Mouse (Mus musculus) liver, embryonic 11.5 days (tissue): ENCODE data around the gene Mrpl55. TPM values are rescaled to one million over a fixed set of nuclear protein-coding genes. Genes with fewer than 3 reads are reported as not detected.
A peak's percentile ranks its signal among the peaks of the same experiment; 100 is the strongest.

Experiments
- ATAC-seq: fragments of 200-750 bp; cut with Nextera tagmentation; replicated peaks from 2 replicates; pipeline ENCODE4 v1.8.0; 2017; ENCODE audit warnings: moderate number of reproducible peaks, mild to moderate bottlenecking, moderate TSS enrichment, moderate library complexity; ENCODE audit not compliant: low FRiP score
- DNase-seq: peaks from one replicate; pipeline ENCODE4 v3.0.0-alpha.2; 2017; ENCODE audit warnings: low spot score
- H3K27ac ChIP-seq: fragments of 300-500 bp; sonication (generic); 2 replicates; pipeline ENCODE4 v1.5.1; 2014; ENCODE audit warnings: mild to moderate bottlenecking, low read depth, low read length, control low read depth
- H3K27me3 ChIP-seq: fragments of 300-500 bp; sonication (generic); replicated peaks from 2 replicates; pipeline ENCODE4 v1.6.1; 2014; ENCODE audit warnings: low read length, mixed read lengths; ENCODE audit not compliant: control insufficient read depth, insufficient read depth
- H3K36me3 ChIP-seq: fragments of 300-500 bp; sonication (generic); 2 replicates; pipeline ENCODE4 v1.6.1; 2014; ENCODE audit warnings: mild to moderate bottlenecking, low read length, moderate library complexity, mixed read lengths; ENCODE audit not compliant: control insufficient read depth, insufficient read depth
- H3K4me1 ChIP-seq: fragments of 300-500 bp; sonication (generic); replicated peaks from 2 replicates; pipeline ENCODE4 v1.6.1; 2014; ENCODE audit warnings: low read length, mixed read lengths; ENCODE audit not compliant: control insufficient read depth, insufficient read depth
- H3K4me2 ChIP-seq: fragments of 300-500 bp; sonication (generic); 2 replicates; pipeline ENCODE4 v1.6.1; 2014; ENCODE audit warnings: mild to moderate bottlenecking, control low read depth, moderate library complexity
- H3K4me3 ChIP-seq: fragments of 300-500 bp; sonication (generic); 2 replicates; pipeline ENCODE4 v1.5.1; 2014; ENCODE audit warnings: low read depth, low read length, control low read depth
- H3K9ac ChIP-seq: fragments of 300-500 bp; sonication (generic); 2 replicates; pipeline ENCODE4 v1.6.1; 2014; ENCODE audit warnings: low read depth, low read length, control low read depth
- H3K9me3 ChIP-seq: fragments of 300-500 bp; sonication (generic); 2 replicates; pipeline ENCODE4 v1.6.1; 2016; ENCODE audit warnings: low read length, inconsistent platforms, mixed read lengths; ENCODE audit not compliant: control insufficient read depth
- WGBS: fragments of 180-500 bp; shearing (Covaris S2); extraction: QIAGEN DNeasy Blood & Tissue Kit; methylation state at CpG from one replicate; pipeline ENCODE4 v1.1.7; 2014; 5-methylcytosine and 5-hydroxymethylcytosine counted together
- polyA plus RNA-seq: library from polyadenylated mRNA; unstranded; fragments of >200 nt; fragmentation: Nextera tagmentation; extraction: Ambion mirVana; gene quantifications from 2 replicates; pipeline ENCODE4 v1.2.1, GENCODE M21; 2014

The Mrpl55 gene
- polyA plus RNA-seq, 1 experiment from 2014 or later, result 104 TPM

DNA sequence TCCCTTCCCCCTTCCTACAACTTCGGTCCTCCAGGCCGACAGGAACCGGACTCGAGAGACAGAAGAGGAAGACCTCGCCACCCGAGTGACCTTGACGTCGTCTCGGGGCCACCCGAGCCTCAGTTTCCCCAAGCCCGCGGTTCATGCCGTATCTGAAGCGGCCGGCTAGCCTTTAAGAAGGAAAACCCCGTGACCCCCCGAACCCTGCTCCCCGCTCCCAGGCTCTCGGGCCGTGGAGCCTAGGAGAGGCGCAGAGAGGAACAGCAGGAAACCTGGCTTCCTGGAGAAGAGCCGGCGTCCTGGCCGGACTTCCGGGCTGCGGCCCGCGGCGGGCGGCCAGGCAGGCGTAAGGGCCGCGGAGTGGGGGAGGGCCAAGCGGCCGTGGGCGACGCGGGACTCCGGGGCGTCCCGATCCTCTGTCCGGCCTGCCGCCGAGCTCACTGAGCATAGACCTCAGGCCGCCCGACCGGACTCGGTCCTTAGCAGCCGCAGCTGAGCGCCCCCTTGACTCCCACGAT lies 25.4 kb downstream of the Mrpl55 start:
- H3K4me3 ChIP-seq, result peak overlapping the region; percentile 86
- peaks cover 48% of the 10 kb centered on the region for H3K4me1 ChIP-seq
- peak; percentile 59 for ATAC-seq
- no peaks in the 10 kb centered on the region for H3K27me3 ChIP-seq
- no peaks in the 10 kb centered on the region for H3K9me3 ChIP-seq
- peak overlapping the region; percentile 98 for H3K4me2 ChIP-seq
- 0 out of 2 replicates have a peak, but pooled peaks cover 3% of the 10 kb centered on the region for H3K36me3 ChIP-seq
- peak overlapping the region; percentile 92 for H3K9ac ChIP-seq
- DNase-seq, result peak; percentile 43
- H3K27ac ChIP-seq, result peak overlapping the region; percentile 91
- WGBS, result under 1% methylated on average over 50 of the region's 51 CpGs

DNA sequence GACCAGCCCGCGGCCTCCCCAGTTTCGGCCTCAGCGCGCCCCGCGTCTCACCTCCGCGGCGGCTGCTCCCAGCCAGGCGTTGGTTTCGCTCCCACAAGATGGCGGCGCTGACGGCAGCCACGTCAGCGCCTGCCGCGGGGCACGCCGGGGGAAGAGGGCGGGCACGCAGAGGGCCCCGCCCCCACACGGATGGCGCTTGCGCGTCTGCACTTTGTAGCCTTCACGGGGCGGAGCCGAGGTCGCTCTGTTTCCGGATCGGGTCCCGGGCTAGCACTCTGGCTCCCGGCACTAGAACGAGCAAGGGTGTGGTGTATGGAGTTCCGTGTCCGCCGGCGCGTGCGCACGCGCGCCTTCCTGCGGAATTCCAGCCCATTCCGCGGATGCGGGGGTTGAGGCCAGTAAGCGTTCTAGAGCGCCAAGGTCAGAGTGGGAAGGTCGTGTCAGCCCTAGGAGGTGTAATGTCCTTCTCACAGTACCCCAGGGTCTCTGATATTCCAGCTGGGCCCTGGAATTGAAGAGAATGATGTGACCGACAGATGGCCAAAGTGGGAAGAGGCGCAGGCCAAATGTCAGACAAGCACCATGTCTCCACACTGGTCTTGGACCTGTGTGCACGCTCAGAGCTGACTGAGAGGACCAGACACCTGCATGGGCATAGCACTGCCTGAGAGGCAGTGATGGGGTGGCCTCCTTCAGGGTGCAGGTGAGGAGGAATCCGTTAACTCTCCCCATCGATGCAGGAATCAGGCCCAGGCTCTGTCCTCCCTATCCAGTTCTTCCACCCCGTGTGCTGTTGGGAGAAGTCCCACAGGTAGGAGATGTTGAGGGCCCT lies 26.1 kb downstream of the Mrpl55 start, which contains the start of gene Arf1:
Arf1 (minus strand) TSS at position 149 of the 832 bp plus-strand sequence.
- 3% methylated on average over 58 of the region's 59 CpGs for WGBS

DNA sequence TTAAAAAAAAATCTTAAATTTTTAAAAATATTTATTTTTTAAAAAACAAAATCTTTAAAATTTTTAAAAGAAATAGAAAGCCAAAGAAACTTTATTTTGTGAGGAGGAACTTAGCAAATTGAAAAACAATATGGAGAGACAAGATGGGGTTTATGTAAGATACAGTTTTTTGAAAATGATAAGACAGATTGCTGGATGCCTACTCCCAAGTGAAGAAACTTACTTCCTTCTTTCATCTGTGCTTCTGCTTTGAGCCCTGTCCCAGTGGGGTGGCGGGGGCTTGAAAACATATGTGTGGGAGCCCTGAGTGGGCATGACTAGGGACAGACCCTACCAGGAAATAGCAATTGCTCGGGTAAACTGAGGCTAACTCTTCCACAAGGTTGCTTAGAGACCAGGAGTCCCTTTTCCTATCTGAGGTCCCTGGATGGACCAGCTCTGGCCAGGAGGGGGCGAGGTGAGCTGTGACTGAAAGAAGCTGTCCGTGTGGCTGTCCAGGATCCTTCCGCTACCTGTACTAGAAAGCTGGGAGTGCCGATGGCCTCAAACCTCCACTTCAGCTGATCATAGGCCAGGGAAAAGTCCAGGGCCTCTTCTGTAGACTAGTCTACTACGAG lies 28.0 kb downstream of the Mrpl55 start:
- no peak overlapping the region for H3K9ac ChIP-seq
- ATAC-seq (no peak), DNase-seq (peak; percentile 74)
- no peak overlapping the region for H3K4me2 ChIP-seq
- no peaks in the 10 kb centered on the region for H3K9me3 ChIP-seq
- WGBS, result 13% methylated on average over 7 of the region's 7 CpGs
- peaks cover 23% of the 10 kb centered on the region for H3K4me1 ChIP-seq
- H3K27me3 ChIP-seq, result no peaks in the 10 kb centered on the region
- no peak overlapping the region for H3K4me3 ChIP-seq
- no peaks in the 10 kb centered on the region for H3K36me3 ChIP-seq
- H3K27ac ChIP-seq, result no peak overlapping the region

More for the DNA sequence above, 26.1 kb downstream of the Mrpl55 start, which contains the start of gene Arf1:
- Histone ChIP-seq H3K27me3 (no peaks in the 10 kb centered on the region), H3K4me3 (peak within 1 kb of the TSS; percentile 86), H3K4me2 (peak within 1 kb of the TSS; percentile 98), H3K27ac (peak within 1 kb of the TSS; percentile 91), H3K4me1 (peaks cover 42% of the 10 kb centered on the region), H3K9me3 (no peaks in the 10 kb centered on the region), H3K9ac (peak within 1 kb of the TSS; percentile 92), H3K36me3 (0 out of 2 replicates have a peak, but pooled peaks cover 3% of the 10 kb centered on the region)
- ATAC-seq, result peak; percentile 95
- peak; percentile 95 for DNase-seq

DNA sequence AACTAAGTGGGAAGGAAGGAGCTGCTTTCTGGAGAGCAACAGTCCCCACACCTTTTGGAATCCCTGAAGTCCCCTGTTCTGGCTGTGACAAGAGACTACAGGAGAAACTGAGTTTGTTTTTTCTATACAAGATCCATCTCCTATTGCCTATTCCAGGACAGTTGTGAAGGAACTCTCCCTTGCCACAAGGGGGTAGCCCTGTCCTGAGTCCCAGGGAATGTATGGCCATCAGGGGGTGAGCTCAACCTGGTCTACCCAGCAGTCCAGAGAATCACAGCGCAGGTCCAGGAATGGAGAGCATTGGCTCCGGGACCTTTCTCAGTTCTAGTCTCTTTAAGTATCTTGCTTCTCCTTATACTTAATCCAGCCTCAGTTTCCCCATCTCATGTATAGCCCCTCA lies 30.5 kb downstream of the Mrpl55 start:
- no peaks in the 10 kb centered on the region for H3K9me3 ChIP-seq
- H3K4me3 ChIP-seq, result no peak overlapping the region
- no peak for ATAC-seq
- no peaks in the 10 kb centered on the region for H3K27me3 ChIP-seq
- H3K27ac ChIP-seq, result no peak overlapping the region
- DNase-seq, result no peak
- no peaks in the 10 kb centered on the region for H3K36me3 ChIP-seq
- H3K4me2 ChIP-seq, result no peak overlapping the region
- peaks cover 7% of the 10 kb centered on the region for H3K4me1 ChIP-seq
- H3K9ac ChIP-seq, result no peak overlapping the region
- 60% methylated on average over 2 of the region's 2 CpGs for WGBS

DNA sequence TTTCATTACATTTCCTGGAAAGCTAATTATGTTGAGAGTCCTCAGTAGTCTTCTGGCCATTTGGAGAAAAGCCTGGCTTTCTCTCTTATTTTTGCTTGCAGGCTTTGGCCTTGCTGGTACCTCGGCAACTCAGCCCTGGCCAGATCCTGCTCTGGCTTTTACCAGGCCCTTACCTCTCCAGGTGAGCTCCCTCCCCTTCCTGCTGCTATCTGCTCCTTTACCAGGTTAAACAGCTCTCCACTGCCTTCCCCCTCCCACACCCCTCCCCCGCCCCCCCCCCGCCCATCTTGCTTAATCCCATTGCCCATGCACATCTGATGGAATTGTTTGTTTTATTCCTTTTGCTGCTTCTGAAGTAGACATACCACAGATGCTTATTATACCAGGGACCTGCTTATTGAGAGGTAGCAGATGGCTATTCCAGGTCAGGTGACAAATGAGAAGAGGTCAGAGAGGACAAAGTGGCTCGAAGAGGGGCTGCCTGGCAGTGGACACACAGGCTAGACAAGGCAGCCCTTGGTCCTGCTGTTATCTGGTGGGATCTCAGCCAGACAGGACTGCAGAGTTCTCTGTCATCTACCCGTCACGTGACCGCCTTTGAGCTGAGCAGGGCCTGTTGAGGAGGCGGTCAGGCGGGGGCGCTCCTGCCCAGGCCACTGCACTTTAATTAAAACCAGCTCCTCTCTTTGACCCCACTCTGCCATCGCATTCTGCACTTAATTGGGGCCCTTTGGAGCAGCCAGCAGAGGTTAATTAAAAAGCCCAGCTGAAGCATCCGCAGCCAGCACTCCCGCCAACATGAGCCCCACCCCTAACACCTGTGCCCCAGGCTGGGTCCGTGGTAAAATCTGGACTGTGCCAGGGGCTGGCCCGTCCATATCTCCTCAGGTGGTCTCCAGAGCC lies 36.5 kb downstream of the Mrpl55 start:
- 0 out of 2 replicates have a peak, but pooled peaks cover 2% of the 10 kb centered on the region for H3K4me1 ChIP-seq
- no peak overlapping the region for H3K9ac ChIP-seq
- H3K9me3 ChIP-seq, result no peaks in the 10 kb centered on the region
- H3K4me2 ChIP-seq, result no peak overlapping the region
- H3K27me3 ChIP-seq, result peaks cover 42% of the 10 kb centered on the region
- no peak overlapping the region for H3K4me3 ChIP-seq
- no peak overlapping the region for H3K27ac ChIP-seq
- H3K36me3 ChIP-seq, result no peaks in the 10 kb centered on the region
- WGBS, result 7% methylated on average over 15 of the region's 15 CpGs
- ATAC-seq, result peak; percentile 72
- DNase-seq, result peak; percentile 54

DNA sequence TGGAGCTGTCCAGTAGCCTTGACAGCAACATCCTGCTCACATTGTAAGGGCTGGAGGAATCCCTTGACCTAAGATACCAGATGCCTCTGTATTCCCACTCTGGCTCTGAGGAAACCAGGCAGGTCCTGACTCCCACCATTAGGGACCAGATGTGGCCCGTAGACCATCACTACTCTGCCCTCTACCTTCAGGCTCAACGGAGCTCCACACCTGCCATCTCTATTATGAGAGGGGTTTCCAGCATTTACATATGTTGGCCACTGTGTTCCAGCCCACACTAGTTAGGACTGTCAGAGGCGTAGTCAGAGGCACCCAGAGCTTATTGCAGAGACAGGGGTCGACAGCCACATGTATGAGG lies 37.1 kb downstream of the Mrpl55 start:
- no peak for ATAC-seq
- Histone ChIP-seq H3K4me3 (no peak overlapping the region), H3K9me3 (no peaks in the 10 kb centered on the region), H3K36me3 (no peaks in the 10 kb centered on the region), H3K27me3 (peaks cover 48% of the 10 kb centered on the region), H3K4me2 (no peak overlapping the region), H3K27ac (no peak overlapping the region), H3K9ac (no peak overlapping the region), H3K4me1 (0 out of 2 replicates have a peak, but pooled peaks cover 2% of the 10 kb centered on the region)
- 52% methylated on average over 4 of the region's 4 CpGs for WGBS
- DNase-seq, result no peak

DNA sequence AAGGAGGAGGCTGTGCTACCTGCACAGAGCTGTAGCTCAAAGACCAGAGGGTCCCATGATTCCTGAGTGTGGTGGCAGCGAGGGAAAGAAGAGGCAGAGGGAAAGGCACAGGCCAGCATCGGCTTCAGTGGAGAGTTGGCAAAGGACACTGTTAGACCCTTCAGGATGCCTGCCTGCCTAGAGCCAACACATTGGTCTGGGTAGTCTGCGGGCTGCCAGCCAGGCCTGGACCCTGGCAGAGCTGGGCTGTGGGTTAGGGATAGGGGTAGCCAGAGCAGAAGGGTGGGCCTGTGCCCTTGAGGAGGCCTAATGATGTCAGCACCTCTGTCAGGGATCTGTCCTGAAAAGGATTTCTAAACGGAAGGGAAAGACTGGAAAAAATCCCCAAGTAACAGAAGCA lies 37.5 kb downstream of the Mrpl55 start:
- no peaks in the 10 kb centered on the region for H3K9me3 ChIP-seq
- 88% methylated on average over 4 of the region's 4 CpGs for WGBS
- H3K27ac ChIP-seq, result no peak overlapping the region
- H3K4me2 ChIP-seq, result no peak overlapping the region
- DNase-seq (no peak), ATAC-seq (no peak)
- H3K27me3 ChIP-seq, result peaks cover 50% of the 10 kb centered on the region
- H3K9ac ChIP-seq, result no peak overlapping the region
- H3K36me3 ChIP-seq, result no peaks in the 10 kb centered on the region
- no peak overlapping the region for H3K4me3 ChIP-seq
- 0 out of 2 replicates have a peak, but pooled peaks cover 2% of the 10 kb centered on the region for H3K4me1 ChIP-seq

DNA sequence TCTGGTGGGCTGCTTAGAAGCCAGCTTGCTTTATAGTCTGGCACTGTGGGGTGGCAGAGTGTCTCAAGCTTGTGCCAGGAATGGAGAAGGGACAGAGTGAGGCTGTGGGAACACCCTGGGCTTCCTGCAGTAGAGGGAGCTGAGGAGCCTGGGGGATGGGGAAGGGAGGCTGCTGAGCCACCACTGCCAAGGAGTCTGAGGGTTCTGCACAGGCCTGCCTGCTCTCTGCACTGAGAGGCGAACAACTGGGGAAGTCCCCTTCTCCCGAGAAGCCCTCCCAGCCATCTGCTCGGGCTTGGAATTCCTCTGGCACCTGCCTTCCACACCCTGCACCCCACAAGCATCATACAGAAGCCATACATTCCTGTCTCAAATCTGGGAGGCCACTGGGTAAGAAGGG lies 39.6 kb downstream of the Mrpl55 start:
- peaks cover 60% of the 10 kb centered on the region for H3K27me3 ChIP-seq

More for the DNA sequence above, 39.6 kb downstream of the Mrpl55 start:
- Histone ChIP-seq H3K36me3 (no peaks in the 10 kb centered on the region), H3K4me2 (no peak overlapping the region), H3K4me1 (0 out of 2 replicates have a peak, but pooled peaks cover 2% of the 10 kb centered on the region), H3K4me3 (no peak overlapping the region), H3K9ac (no peak overlapping the region), H3K9me3 (no peaks in the 10 kb centered on the region), H3K27ac (no peak overlapping the region)
- 25% methylated on average over 3 of the region's 3 CpGs for WGBS
- ATAC-seq (no peak), DNase-seq (no peak)
